Mouse (Mus musculus) megakaryocyte, embryonic 14.5 days (primary cell): ENCODE measurements around the gene Ogfr.

Experiments
- FLI1 ChIP-seq: IDR thresholded peaks from 2 replicates; pipeline ENCODE4 v1.6.1; 2012; ENCODE audit warnings: low read length, inconsistent platforms, mixed read lengths
- GATA1 ChIP-seq: IDR thresholded peaks from 3 replicates; pipeline ENCODE4 v1.6.1; 2012; ENCODE audit warnings: mixed read lengths, low read length, inconsistent platforms, borderline replicate concordance

- TF ChIP-seq GATA1 (no peak), FLI1 (no peak)
Observed at GRCm38 (mm10) chr2:180600569-180601021, 11.6 kb downstream of the Ogfr start.
